Mouse (Mus musculus): ENCODE results near the gene Fkbp6. TPM values are rescaled to one million over a fixed set of nuclear protein-coding genes. Genes with fewer than 3 reads are reported as not detected.
A peak's percentile ranks its signal among the peaks of the same experiment; 100 is the strongest.

Fkbp6 gene
- total RNA-seq, 2 experiments from 2014 or later, result not detected

DNA sequence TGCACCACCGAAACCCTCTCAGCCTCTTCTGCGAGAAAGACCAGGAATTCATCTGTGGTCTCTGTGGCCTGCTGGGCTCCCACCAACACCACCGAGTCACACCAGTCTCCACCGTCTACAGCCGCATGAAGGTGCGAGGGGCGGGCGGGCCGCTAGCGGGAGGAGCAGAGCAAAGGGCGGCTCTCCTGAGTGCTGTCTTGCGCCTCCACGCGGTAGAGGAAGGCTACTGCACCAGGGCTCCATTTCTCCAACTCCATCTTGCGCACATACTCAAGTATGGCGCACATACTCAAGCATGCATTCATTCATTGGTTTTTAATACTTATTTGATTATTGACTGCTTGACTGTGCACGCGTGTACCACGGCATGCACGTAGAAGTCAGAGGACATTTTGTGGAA, 3.7 kb upstream of the Fkbp6 start:
- DNase-seq (ENCODE audit: low spot score in 2 of 2), result no peak

DNA sequence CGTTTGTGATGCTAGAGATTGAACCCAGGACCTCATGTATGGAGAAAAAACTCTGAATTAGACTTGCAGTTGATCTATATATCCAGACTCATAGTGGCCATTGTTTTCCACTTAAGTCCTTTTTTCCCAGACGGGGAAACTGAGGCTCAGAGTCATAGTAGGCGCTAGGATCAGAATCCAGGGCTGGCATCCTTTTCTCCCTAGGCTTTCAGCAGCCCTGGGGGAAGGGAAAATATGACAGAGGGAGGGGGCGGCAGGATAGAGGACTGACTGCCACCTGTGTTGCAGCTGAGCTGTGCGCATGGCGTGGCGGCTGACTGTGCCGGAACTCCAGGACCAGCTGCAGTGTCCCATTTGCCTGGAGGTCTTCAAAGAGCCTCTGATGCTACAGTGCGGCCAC, 3.2 kb upstream of the Fkbp6 start, which contains the start of gene Trim50:
Trim50 (plus strand) TSS at position 301 of the 400 bp plus-strand sequence.
- no peak for DNase-seq (ENCODE audit: low spot score in 2 of 2)

DNA sequence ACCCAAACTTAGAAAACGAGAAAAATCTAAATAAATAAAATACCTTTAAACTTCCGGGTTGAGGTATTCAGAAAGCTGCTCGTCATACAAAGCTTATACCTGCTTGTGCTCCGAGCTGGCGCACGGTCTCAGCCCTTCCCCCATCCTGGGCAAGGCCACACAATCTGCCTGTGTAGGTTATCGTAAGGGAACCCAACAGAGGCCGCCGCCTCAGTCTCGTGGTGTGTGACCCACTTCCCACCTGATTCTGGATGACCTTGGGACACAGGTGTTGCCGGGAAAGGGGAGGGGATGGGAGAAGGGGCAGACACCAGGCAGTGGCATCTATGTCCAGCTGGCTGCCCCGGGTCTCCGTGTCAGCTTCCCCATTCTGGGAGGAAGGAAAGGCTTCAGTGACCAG, 1.8 kb upstream of the Fkbp6 start:
- no peak for DNase-seq (ENCODE audit: low spot score in 2 of 2)

DNA sequence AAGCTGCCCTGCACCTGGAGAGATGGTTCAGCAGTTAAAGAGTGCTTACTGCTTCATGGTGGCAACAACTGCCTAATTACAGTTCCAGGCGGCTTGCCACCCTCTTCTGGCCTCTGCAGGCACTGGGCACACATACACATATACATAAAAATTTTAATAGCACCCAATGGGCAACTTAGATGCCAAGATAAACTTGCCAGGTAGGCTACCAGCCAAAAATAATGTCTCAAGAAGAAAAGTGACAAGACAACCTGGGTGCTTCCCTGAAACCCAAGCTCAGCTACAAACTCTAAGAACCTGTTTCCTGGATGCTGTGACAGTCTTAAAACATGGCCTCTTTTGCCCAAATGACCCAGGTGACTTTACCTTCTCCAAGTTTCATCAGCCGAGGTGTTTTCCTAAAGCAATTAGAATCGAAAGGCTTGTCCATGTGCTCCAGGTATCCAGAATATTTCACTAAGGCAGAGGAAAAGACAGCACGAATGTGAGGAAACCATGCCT, 2.3 kb downstream of the Fkbp6 start:
- no peak for DNase-seq (ENCODE audit: low spot score in 2 of 2)

DNA sequence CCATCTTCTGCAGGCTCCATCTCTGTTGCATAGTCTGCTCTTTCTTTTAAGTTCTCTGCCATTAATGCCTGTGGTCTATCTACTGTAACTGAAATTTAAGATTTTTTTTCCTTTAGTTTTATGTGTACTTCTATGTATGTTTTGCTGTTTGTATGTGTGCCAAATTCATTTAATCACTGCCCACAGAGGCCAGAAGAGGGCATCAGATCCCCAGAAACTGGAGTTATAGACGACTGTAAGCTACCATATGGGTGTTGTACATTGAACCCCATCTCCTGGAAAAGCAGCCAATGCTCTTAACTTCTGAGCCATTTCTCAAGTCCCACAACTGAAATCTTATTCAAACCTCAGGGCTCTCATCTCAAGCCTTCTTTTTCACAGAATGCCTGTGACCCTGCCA, 3.4 kb downstream of the Fkbp6 start:
- DNase-seq (ENCODE audit: low spot score in 2 of 2), result no peak

DNA sequence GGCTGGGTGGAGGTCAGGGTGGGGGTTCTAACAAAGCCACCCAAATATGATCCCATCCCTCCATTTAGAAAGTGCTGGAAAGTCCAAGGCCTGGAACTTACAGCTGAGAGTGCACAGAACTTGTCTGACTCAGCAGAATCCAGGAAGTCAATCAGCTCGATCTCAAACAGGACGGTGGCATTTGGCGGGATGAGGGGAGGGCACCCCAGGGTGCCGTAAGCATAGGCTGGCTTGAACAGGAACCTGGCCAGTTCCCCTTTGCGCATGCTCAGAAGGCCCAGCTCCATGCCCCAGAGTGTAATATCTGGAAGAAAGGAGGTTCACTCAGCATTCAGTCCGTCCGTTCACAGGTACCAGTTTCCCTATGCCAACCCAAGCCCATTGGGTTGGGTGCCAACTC, 3.9 kb downstream of the Fkbp6 start:
- no peak for DNase-seq (ENCODE audit: low spot score in 2 of 2)

DNA sequence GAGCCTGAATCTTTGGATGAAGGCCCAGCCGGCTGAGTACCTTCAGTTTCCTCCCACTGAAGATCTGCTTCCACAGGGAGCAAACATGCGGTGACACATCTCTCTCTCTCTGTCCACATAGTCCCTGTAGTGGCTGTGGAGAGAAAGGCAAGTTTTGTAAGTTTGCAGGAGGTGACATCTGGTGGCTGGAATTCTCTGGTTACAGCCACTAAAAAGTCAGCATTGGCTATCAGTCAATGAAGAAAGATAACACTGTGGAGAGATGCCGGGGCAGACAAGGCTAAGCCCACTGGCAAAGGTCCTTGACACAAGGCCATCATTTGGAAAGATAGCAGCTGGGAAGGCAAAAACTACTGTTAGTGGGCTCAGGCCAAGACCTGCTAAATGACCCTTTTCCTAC, 12.3 kb downstream of the Fkbp6 start:
- DNase-seq (ENCODE audit: low spot score in 2 of 2), result no peak

DNA sequence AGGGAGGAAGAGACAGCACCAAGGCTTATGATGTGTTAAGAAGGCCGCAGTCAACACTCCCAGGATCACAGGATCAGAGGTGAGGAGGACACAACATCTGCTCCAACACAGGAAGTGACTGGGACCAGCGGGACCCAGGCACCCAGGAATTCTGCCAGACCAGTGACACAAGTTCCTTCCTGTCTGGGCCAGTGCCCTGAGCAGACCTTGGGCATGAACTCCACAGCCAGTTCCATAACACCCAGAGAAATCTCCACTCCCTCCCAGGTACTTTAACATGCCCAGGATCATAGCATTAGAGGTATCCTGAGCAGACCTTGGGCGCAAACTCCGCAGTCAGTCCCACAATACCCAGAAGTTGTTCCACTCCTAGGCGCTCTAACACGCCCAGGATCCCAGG, 18.7 kb downstream of the Fkbp6 start:
- DNase-seq (ENCODE audit: low spot score in 2 of 2), result no peak

DNA sequence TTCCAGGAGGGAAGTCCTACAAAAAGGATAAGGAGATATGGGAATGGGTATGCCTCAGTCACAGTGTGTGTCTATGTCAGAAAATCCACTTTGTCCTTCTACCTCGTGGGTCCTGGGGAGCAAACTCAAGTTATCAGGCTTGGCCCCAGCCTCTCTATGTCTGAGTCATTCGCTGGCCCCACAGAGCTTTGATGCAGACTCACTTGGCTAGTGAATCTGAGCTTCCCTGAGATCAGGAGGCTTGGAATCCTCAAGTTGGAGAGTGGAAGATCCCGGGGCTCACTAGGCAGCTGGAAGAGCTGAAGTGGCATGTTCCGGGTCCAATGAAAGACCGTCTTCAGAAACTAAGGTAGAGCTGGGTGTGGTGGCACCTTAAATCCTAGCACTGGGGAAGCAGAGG, 19.6 kb downstream of the Fkbp6 start:
- no peak for DNase-seq (ENCODE audit: low spot score in 2 of 2)

DNA sequence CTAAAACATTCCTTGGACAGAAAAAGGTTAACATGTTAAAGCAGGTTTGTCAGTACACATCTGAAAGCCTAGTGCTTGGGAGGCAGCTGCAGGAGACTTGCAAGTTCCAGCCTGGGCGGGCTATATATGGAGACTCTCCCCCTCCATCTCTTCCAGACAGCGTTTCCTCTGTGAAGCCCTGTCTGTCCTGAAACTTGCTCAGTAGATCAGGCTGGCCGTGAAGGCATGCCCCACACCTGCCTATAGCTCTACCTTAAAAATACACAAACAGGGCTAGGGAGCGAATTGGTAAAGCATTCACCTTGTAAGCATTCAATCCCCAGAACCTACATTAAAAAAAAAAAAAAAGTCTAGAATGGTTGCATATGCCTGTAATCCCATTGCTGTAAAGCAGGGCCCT, 20.4 kb downstream of the Fkbp6 start:
- DNase-seq (ENCODE audit: low spot score in 2 of 2), result no peak

DNA sequence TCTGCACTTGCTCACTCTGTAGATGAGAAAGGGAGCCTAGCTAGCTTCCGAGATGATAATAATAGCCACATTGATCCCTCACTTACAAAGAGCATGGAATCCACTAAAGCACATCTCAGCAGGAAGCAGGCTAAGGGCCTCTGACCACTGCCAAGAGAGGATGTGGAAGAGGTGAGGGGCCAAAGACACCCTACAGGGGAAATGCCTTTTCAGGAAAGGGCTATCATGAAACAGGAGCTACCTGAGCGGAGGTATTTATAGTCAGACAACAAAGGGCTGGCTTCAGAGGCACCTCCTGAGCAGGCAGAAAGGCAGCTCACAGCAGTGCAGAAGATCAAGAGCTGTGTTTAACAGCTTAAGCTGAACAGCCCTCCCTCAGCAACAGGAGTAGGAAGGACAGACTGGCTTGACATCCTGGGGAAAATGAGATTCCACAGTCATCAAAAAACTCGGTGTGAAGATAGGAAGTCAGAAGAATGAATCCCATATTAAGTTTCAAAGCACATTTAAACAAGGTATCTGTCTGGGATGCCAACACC, 23.7 kb downstream of the Fkbp6 start:
- no peak for DNase-seq (ENCODE audit: low spot score in 2 of 2)

DNA sequence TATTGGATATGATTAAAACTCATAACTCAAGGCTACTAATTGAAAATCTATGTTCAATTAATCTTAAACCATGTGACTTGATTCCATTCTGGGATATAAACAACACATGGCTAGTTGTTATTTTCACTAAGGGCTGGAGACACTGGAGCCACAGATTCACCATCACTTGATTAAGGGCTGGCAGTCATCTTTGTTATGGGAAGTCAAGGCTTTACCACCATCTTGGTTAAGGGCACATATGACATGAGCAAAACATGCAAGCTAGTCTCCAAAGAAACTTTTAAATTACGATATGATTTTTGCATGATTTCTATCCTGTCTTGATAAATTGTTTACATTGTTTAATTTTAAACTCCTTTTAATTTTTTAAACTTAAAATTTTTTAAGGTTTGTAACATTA, 27.6 kb downstream of the Fkbp6 start:
- no peak for DNase-seq (ENCODE audit: low spot score in 2 of 2)

DNA sequence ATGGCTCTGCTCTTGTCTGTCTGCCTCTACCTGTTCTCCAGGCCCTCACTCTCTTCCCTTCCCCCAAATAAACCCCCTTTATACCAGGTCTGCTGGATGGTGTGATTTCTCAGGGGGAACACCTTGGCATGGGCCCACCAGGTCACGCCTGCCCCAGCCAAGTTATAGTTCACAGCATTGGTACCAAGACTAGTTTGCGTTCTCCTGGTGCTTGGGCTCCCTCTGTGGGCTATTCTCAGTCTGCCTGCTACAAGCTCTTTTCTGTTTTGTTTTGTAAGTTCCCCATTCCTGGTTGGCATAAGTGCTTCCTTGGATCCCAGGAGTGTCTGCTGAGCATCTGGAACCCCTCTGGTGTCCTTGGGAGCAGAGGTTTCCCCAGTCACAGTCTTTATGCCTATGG, 30.0 kb downstream of the Fkbp6 start:
- no peak for DNase-seq (ENCODE audit: low spot score in 2 of 2)

DNA sequence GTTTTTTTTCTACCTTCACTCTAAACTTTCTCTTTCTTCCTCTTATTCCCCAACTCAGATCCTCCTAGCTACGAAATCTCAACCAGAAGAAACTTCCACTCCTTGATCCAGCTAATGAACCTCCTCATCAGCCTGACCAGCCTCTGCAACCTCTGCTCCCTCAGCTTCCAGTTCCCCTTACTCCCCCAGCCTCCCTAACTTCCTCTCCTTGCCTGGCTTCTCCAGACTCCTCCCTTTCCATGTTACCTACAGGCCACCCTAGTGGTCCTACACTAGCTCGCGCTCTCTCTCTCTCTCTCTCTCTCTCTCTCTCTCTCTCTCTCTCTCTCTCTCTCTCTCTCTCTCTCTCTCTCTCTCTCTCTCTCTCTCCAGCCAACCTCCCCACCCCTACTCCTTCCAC, 33.7 kb downstream of the Fkbp6 start:
- DNase-seq (ENCODE audit: low spot score in 2 of 2), result no peak

DNA sequence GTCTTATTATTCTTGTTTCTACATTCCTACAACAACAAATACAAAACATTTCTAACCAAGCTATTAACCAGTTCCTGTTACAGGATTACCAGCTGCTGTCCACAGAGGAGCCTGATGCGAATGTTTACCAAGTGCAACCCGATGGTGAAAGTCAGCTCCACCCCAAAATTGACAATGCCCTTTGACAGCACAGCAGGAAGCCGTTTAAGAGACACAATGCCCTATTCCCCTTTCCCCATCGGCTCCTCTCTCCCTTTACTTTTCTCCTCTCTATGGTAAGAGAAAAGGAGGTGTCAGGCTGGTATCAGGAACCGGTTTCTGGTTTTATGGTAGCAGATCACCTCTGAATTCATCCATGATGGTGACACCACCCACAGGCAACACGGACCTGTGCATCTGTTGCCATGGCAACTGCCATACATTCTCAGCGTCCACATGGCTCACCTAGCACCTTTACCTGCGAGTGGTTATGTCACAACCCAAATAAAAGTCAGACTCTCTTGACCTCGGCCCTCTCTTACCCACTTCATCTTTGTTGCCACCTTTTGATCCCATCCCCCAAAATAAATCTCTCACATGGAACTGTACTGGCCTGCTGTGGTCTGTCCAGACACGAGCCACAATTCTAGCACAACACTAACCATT, 43.4 kb downstream of the Fkbp6 start:
- no peak for DNase-seq (ENCODE audit: low spot score in 2 of 2)

DNA sequence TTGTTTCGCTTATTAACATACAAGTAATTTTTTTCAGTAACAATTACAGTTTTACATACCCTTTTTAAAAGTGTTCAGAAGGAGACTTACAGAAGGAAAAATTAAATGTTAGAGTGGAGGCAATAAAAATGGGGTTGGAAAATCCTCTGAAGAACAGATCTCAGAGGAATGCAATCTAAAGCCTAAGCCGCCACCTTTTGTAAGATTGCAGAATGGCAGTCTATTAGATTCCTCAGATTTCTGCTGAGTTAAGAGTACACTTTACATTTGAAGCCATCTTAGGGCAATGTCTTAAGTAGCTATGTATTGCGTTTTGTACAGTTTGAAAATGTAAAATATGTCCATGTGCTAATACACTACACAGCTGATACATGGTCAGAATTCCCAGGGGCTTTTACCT, 47.4 kb downstream of the Fkbp6 start:
- DNase-seq (ENCODE audit: low spot score in 2 of 2), result no peak

DNA sequence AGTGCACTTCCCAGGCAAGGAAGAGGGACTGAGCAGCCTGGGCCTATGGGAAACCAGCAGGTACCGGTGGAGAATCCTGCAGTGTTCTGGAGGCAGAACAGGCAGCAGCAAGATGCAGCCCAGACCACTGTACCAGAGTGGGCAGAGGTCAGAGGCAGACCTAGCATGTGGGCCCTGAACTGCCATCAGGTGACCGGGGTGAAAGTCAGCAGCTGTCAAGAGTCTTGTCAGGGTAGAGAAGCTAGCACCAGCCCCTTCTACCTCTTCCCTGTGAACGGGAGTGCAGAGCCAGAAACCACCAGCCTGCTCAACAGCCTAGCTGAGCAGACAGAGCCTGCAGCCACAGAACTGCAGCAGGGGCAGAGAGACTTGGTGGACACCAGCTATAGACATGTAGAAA, 47.9 kb downstream of the Fkbp6 start:
- no peak for DNase-seq (ENCODE audit: low spot score in 2 of 2)

DNA sequence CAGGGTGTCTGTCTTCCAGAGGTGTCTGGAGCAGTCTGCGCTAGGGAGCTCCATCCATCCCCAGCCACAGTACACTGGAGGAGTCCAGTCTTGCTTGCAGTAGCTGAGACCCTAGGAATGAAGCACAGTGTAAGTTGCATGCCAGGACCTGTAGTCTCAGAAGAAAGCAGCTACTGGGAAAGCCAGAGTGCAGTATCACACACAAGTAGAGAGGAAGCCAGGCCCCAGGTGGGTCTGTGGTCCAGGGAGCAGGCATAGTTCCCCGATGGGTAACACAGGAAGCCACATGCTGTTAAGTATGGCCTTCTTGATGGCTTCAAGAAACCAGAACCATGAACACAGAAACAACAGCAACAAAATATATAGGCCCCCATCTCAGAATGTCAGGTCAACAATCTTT, 57.8 kb downstream of the Fkbp6 start:
- DNase-seq (ENCODE audit: low spot score in 2 of 2), result no peak

DNA sequence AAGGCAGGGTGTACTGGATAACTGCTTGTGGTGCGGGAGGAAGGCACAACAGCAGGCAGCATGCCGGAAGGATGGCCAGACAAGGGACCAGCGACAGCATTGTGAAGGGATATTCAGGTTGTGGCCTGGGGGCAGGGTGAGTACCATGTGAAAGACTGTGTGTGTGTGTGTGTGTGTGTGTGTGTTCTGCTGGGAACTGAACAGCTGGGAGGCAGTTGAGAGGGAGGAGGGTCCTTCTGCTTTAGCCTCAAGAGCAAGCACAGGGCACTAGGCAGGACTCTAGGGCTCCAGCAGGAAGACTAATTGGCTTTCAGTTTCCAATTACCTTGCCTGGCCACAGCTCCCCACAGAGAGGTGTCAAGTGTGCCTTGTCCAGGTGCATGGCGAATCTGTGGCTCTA, 58.7 kb downstream of the Fkbp6 start:
- DNase-seq (ENCODE audit: low spot score in 2 of 2), result no peak

DNA sequence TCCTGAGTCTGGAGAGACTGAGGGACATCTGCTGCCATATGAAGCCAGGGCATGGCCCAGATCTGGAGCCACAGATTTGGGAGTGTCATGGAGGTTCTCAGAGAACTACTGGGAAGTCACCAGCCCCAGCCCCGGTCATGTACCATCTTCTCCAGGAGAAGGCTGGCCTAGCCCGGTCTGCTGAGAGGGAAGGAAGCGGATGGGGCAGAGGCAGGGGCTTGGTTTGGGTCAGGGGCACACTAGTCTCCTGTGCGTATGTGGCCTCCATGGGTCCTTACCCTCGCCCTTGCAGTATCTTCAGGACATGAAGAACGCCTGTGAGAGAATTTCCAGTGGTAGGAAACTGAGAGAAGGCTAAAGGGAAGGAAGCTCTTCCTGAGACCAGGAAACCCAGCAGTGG, 59.1 kb downstream of the Fkbp6 start:
- no peak for DNase-seq (ENCODE audit: low spot score in 2 of 2)

DNA sequence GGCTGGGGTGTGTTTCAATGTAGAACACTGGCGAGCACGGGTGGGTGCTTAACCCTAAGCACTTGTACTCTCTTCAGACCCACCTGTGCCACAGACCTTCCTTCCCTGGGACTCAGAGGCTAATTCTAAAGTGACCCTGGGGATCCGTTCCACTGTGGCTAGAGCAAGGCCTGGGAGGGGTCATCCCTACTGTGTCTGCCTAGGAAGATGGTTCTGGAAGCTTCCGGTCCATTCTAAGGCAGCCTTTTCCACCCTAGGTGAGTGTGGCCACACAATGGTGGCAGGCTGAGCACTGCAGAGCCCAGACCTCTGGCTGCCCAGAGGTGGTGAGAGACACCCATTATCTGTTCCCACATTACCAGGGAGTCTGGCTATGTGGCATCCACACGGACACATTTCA, 62.9 kb downstream of the Fkbp6 start:
- no peak for DNase-seq (ENCODE audit: low spot score in 2 of 2)

DNA sequence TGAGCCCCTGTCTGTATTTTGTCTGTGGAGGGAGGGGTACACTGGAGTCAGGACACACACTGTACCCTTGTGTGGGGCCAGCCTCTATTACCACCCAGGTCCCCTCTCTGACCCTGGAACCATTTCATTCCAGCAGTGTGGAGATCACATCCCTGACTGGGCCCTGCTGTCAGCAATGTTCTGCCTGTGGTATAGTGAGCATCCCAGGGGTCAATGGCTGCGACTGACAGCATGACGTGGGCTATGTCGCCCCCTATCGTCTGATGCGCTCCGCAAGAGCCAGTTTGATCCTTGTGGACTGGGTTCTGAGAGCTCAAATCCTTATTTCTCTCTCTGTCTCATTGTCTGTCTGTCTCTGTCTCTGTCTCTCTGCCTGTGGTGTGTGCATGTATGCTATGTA, 63.7 kb downstream of the Fkbp6 start:
- peak; percentile 71 to 85 for DNase-seq (ENCODE audit: low spot score in 2 of 2)

DNA sequence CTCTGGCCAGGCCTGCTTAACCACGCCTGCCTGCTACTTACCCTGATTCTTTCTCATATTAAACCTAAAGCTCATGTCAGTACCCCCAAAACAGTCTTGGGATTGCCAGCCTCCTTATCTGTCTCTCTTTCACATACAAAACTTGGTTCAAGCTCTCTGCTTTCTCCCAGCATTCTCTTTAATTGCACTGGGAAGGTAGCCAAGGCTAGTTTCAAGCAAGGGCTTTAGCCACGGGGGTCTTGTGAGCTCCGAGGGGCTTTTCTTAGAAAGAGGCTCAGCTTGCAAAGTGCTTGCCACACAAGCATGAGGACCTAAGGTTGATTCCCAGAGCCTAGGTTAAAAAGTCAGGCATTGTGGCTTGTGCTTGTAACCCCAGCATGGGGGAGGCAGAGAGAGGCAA, 64.6 kb downstream of the Fkbp6 start:
- DNase-seq (ENCODE audit: low spot score in 2 of 2), result no peak
